Mouse (Mus musculus): Measurements from ENCODE around the gene Gng7.
"Not testable (repeated sequence)": the region's sequence is repeated elsewhere in the genome, so short reads cannot be mapped to it uniquely, and the experiment has no call there.

Gene Gng7

GRCm38 (mm10) chr10:81014393-81015384, at the start of gene Gng7:
Gene Gng7 (minus strand): TSS chr10:81014945.
- in situ Hi-C loops (cut with MboI; ENCODE audit: low sequenced_read_pairs) = no loop called here

GRCm38 (mm10) chr10:81064519-81064918, 49.8 kb upstream of the Gng7 start:
- in situ Hi-C loops (cut with MboI; ENCODE audit: low sequenced_read_pairs) = not testable (repeated sequence)

GRCm38 (mm10) chr10:81062710-81063109, 48.0 kb upstream of the Gng7 start:
- in situ Hi-C loops (cut with MboI; ENCODE audit: low sequenced_read_pairs) = no loop called here

- in situ Hi-C loops (cut with MboI; ENCODE audit: low sequenced_read_pairs) = no loop called here
Measured at GRCm38 (mm10) chr10:81059603-81060543, 45.1 kb upstream of the Gng7 start, which contains the start of gene Sgta. Gene Sgta (minus strand): TSS chr10:81060181.

GRCm38 (mm10) chr10:81058896-81059295, 44.2 kb upstream of the Gng7 start:
- in situ Hi-C loops (cut with MboI; ENCODE audit: low sequenced_read_pairs) = no loop called here

- in situ Hi-C loops (cut with MboI; ENCODE audit: low sequenced_read_pairs) = no loop called here
Measured at GRCm38 (mm10) chr10:81057406-81058130, 42.8 kb upstream of the Gng7 start.

- in situ Hi-C loops (cut with MboI; ENCODE audit: low sequenced_read_pairs) = not testable (repeated sequence)
Measured at GRCm38 (mm10) chr10:81055802-81056340, 41.1 kb upstream of the Gng7 start.

- in situ Hi-C loops (cut with MboI; ENCODE audit: low sequenced_read_pairs) = no loop called here
Measured at GRCm38 (mm10) chr10:81055169-81055568, 40.4 kb upstream of the Gng7 start.

- in situ Hi-C loops (cut with MboI; ENCODE audit: low sequenced_read_pairs) = no loop called here
Measured at GRCm38 (mm10) chr10:81052577-81052976, 37.8 kb upstream of the Gng7 start.

GRCm38 (mm10) chr10:81051133-81051532, 36.4 kb upstream of the Gng7 start:
- in situ Hi-C loops (cut with MboI; ENCODE audit: low sequenced_read_pairs) = no loop called here

- in situ Hi-C loops (cut with MboI; ENCODE audit: low sequenced_read_pairs) = no loop called here
Measured at GRCm38 (mm10) chr10:81050645-81051044, 35.9 kb upstream of the Gng7 start.

- in situ Hi-C loops (cut with MboI; ENCODE audit: low sequenced_read_pairs) = not testable (repeated sequence)
Measured at GRCm38 (mm10) chr10:81045246-81045645, 30.5 kb upstream of the Gng7 start.

- in situ Hi-C loops (cut with MboI; ENCODE audit: low sequenced_read_pairs) = no loop called here
Measured at GRCm38 (mm10) chr10:81041458-81042175, 26.9 kb upstream of the Gng7 start.

- in situ Hi-C loops (cut with MboI; ENCODE audit: low sequenced_read_pairs) = no loop called here
Measured at GRCm38 (mm10) chr10:81036988-81037580, 22.3 kb upstream of the Gng7 start, which contains the start of gene Slc39a3. Gene Slc39a3 (minus strand): TSS chr10:81037426.

GRCm38 (mm10) chr10:81036251-81036650, 21.5 kb upstream of the Gng7 start:
- in situ Hi-C loops (cut with MboI; ENCODE audit: low sequenced_read_pairs) = no loop called here

GRCm38 (mm10) chr10:81033586-81033985, 18.8 kb upstream of the Gng7 start:
- in situ Hi-C loops (cut with MboI; ENCODE audit: low sequenced_read_pairs) = no loop called here

GRCm38 (mm10) chr10:81029031-81029430, 14.3 kb upstream of the Gng7 start:
- in situ Hi-C loops (cut with MboI; ENCODE audit: low sequenced_read_pairs) = no loop called here

- in situ Hi-C loops (cut with MboI; ENCODE audit: low sequenced_read_pairs) = no loop called here
Measured at GRCm38 (mm10) chr10:81028219-81028618, 13.5 kb upstream of the Gng7 start.

- in situ Hi-C loops (cut with MboI; ENCODE audit: low sequenced_read_pairs) = no loop called here
Measured at GRCm38 (mm10) chr10:81027331-81027730, 12.6 kb upstream of the Gng7 start.

Measured in CH12F3 (cell line).